Mouse (Mus musculus): ENCODE measurements around the gene Iqsec3. TPM values are rescaled to one million over a fixed set of nuclear protein-coding genes. Genes with fewer than 3 reads are reported as not detected.

Gene Iqsec3
- total RNA-seq, 1 experiment from 2014 or later, result not detected

DNA sequence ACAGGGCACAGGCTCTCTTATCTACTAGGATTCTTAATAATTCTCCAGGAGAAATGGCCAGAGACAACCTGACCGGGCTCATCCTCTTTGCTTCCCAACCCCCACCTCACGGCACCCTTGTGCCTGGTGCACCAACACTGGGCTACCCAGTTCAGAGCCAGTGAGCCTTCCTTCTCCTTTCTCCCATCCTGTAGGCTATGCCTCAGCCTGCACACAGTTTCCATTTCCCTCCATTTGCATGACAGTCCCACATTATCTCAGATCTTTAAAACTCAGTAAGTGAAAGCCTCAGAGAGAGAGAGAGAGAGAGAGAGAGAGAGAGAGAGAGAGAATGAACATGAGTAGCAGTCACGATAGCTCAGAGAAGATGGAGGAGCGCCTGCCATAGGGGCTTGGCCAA lies 95.2 kb downstream of the Iqsec3 start:
- ATAC-seq (ENCODE audit: extremely low read depth, insufficient number of reproducible peaks, low FRiP score, poor library complexity, severe bottlenecking), result no peak

DNA sequence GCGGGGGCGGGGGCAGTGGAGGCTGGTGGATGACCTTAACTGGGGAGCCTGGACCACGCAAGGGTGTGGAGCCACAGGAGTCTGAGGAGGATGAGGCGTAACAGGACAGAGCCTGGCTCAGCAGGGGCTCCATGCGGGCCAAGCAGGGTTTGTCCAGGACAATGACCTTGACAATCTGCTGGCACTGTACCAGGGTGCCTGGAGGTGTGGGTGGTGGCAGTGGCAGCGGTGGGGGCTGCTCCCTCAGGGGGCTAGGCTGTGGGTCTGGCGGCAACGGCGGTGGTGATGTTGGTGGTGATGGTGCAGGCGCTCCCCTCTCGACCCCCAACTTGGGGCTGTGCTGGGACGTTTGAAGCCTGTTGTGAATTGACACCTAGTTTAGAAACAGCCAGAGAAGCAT lies 97.3 kb downstream of the Iqsec3 start:
- no peak for ATAC-seq (ENCODE audit: extremely low read depth, insufficient number of reproducible peaks, low FRiP score, poor library complexity, severe bottlenecking)

DNA sequence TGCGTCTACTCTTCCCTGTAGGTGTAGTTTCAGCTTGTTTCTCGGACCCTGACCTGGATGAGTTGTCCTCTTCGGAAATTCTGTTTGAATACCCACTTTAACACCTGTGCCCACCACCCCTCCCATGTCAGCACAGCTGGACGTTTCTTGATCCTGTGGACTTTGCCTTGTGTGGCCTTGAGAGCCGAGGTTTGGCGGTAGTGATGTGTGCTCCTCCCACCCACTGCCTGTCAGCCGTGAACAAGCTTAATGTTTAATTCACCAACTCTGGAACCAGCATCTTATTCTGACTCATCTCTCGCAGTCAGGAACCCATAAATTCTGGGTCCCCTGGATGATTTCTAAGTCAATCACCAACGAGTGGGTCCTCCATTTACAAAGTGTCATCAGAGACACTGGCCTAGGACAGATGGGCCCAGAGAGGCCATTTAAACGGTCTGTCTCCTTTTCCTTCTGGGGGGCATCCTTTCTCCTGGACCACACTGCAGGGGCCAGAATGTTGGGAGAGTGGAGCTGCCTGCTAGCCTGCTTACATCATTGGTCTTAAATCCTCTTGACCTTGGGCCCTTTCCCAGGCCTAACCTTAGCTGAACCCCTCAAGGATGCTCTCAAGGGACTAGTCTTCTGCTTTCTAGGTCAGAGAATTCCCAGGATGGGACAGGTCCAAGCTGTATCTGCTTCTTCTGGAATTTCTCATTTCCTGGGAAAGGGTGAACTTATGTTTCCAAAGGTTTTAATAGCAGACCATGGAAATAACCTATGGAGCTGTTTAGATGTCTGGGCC lies 102.1 kb downstream of the Iqsec3 start:
- ATAC-seq (ENCODE audit: extremely low read depth, insufficient number of reproducible peaks, low FRiP score, poor library complexity, severe bottlenecking), result no peak

DNA sequence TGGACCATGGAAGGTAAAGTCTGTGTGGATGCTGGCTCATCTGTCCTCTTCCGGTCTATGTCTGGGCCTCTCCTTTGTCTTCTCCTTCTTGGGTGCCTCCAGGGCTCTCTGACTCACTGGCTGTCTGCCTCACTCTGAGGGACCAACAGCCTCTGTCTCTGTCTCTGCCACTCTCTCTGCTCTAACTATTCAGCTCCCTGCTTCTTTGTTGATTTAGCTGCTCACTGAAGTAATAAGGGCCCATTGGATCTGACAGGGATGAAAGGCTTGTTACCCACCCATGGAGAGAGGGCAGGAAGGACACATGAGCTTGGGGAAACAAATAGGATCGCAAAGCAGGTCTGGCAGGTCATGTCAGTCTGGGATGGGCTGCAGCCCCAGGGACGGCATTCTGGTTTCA lies 106.4 kb downstream of the Iqsec3 start:
- no peak for ATAC-seq (ENCODE audit: extremely low read depth, insufficient number of reproducible peaks, low FRiP score, poor library complexity, severe bottlenecking)

DNA sequence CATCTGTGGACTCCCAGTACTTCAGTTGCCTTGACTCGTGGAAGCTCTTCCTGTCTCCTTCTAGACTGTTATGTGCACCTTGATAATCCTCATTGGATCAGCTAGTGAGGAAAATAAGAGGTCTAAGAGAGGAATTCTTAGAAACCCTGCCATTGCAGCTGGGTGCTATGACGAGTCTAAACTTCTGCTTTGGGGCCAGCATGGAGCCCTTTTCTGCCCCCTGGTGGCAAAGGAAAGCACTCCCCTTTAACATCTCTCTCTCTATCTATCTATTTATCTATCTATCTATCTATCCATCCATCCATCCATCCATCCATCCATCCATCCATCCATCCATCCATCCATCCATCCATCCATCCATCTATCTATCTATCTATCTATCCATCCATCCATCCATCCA lies 106.9 kb downstream of the Iqsec3 start:
- ATAC-seq (ENCODE audit: extremely low read depth, insufficient number of reproducible peaks, low FRiP score, poor library complexity, severe bottlenecking), result peak; percentile 64

DNA sequence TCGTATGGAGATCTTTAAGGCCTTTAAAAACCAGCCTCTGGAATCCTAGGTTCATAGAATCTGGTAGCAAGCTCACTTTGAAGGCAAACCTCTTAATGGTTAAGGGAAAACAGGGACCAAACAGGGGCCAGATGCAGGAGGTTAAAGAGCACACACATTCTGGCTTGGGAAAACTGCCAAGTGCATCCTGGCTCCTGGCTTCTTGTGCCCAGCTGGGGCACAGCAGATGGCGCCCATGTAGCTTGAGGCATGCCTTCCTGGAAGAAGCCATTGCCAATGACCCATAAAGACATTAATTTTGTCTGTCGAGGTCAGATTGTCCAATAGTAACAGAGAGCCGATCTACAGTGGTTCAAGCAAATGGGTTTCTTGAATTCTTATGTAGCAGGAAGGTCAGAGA lies 109.5 kb downstream of the Iqsec3 start:
- ATAC-seq (ENCODE audit: extremely low read depth, insufficient number of reproducible peaks, low FRiP score, poor library complexity, severe bottlenecking), result no peak

DNA sequence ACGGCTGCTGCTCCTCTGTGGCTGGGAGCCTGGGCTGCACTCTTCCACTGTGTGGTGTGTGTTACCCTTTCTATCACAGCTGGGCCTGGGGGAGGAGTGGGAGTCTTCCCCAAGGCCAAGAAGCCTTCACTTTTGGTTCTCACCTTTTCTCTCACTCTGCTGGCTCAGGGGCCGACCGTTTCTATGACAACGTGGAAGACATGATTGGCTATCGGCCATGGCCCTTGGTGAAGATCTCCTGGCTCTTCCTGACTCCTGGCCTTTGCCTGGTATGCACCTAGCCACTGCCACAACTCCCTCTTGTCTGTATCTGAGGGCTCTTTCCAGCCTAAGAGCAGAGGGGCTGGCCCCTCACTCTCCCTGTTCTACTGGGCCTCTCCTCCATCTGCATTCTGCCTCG lies 110.4 kb downstream of the Iqsec3 start:
- ATAC-seq (ENCODE audit: extremely low read depth, insufficient number of reproducible peaks, low FRiP score, poor library complexity, severe bottlenecking), result no peak

DNA sequence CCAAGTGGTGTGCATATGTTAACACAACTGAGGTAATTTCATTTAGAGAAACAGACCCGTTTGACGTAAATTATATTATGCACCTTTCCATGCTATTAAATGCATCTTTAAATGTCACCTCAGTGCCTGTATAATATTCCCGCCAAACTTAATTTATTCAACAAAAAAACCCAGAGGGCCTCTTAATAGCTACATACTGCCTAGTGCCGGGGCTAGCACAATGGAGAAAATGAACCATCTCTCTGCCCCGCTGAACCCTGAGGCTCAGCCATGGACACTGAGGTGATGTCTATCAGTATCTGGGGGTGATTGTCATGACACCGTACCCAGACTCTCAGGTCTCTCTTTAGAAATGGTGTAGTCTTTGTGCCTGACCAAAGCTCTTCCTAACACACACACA lies 116.2 kb downstream of the Iqsec3 start:
- ATAC-seq (ENCODE audit: extremely low read depth, insufficient number of reproducible peaks, low FRiP score, poor library complexity, severe bottlenecking), result no peak

DNA sequence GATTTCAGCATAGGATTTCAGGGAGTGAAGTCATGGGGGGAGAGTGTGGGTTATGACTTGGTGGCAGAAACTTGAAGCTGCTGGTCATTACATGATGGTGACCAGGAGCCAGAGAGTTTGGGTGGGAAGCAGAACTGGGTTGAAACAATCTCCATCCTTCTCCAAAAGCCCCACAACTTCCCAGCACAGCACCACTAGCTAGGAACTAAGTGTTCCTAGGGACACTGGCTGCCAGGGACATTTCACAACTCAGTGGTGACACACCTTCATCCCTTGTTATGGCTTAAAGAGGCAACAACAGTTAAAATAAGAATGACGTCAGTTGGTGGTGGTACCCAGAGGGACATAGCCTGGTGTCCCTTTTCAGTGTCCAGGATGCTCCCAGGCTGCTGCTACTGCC lies 117.4 kb downstream of the Iqsec3 start:
- ATAC-seq (ENCODE audit: extremely low read depth, insufficient number of reproducible peaks, low FRiP score, poor library complexity, severe bottlenecking), result no peak

DNA sequence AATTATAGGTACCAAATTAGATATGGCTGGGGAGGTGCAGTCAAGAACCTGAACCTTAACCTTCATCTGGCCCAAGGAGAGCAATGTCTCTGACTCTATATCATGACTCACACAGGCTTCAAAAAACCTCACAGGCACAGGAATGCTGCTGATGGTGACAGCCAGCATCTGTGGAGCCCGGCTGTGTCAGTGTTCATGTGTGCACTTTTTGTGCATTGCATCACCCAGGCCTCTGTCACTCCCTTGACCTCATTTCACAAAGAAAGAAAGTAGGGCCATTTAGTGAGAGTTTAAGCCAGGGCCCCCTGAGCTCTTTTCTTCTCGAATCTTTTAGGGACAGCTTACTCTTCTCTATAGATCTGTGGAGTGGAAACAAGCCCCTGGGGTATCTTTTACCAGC lies 121.2 kb downstream of the Iqsec3 start:
- no peak for ATAC-seq (ENCODE audit: extremely low read depth, insufficient number of reproducible peaks, low FRiP score, poor library complexity, severe bottlenecking)

DNA sequence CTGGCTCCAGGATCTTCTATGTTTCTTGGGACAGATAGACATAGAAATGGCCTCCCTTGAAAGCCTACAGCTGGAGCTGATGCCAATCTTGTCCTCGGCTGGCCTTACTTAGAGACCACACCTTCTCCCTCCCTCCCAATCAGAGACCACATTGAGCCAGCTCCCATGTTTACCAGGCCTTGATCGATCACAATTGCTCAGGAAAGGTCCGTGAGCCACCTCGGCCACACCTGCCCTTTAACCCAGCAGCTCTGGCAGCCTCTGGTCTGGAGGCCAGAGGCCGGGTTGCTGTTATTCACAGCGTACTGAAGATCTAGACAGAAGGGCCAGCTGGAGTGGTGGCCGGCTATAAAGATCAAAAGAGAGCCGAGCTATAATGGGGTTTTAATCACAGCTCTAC lies 127.0 kb downstream of the Iqsec3 start:
- no peak for ATAC-seq (ENCODE audit: extremely low read depth, insufficient number of reproducible peaks, low FRiP score, poor library complexity, severe bottlenecking)

DNA sequence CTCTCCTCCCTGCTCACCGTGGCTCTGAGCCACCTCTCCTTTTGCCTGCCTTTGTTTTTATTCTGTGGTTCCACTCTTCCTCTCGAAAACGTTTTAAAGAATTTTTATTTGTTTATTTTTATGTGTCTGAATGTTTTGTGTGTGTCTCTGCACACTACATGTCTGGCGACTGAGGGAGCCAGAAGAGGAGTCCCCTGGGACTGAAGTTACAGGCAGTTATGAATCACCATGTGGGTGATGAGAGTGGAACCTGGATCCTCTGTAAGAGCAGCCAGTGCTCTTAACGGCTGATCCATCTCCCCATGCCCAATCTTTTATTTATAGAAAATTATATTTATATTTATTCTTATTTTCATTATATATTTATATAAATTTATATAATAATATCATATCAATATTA lies 129.1 kb downstream of the Iqsec3 start:
- ATAC-seq (ENCODE audit: extremely low read depth, insufficient number of reproducible peaks, low FRiP score, poor library complexity, severe bottlenecking), result no peak

DNA sequence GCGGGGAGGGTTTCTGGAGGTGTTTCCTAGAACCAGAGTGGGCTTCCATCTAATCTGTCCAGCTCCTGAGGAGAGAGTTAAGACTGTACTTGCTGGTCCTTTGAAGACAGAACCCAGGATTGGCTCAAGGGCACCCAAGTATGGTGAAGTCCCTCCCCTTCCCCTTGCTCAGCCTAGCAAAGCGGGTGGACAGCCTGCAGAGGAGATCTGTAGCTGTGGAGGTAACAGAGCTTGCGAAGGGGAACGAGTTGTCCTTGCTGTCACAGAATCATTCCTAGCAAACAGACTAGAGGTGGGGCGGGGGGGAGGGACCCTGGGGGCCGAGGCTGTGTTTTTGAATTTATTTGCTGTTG lies 129.7 kb downstream of the Iqsec3 start:
- no peak for ATAC-seq (ENCODE audit: extremely low read depth, insufficient number of reproducible peaks, low FRiP score, poor library complexity, severe bottlenecking)

DNA sequence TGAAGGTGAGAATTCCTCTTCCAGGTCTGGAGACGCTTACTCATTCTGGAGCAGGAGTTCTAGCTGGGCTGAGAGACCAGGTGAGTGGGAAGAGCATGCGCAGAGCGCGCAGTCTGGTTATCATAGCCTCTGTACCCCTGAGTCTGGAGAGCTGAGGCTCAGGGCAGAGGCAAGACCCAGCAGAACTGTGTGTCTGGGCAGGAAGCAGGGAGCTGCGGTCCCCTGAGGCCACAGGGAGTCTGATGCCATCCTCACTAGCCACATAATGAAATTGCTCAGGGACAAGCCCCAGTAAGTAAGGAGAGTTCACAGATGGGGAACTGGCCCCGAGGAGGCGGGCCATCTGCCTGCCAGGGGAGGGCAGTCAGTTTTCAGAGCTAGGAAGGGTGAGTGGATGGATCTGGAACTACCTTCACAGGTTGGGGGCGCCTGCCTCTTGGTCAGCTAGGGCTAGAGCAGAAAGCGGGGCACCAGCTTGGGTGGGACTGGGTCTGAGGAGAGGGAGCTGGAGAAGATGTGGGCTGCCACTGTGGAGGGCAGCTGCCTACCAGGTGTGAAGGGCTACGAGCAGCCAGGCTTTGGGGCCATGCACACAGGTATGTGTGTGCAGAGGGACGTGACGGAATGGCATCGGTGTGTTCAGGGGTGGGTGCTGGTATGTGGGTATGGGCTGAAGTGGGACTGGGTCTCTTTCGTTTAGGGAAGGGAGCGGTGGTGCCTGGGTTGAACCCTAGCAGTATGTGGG lies 130.3 kb downstream of the Iqsec3 start, which contains the start of gene Slc6a12:
Gene Slc6a12 (plus strand): TSS at position 51 of the 745 bp plus-strand sequence.
- ATAC-seq (ENCODE audit: extremely low read depth, insufficient number of reproducible peaks, low FRiP score, poor library complexity, severe bottlenecking), result peak; percentile 33; the same call in 1 of the 2 replicates

DNA sequence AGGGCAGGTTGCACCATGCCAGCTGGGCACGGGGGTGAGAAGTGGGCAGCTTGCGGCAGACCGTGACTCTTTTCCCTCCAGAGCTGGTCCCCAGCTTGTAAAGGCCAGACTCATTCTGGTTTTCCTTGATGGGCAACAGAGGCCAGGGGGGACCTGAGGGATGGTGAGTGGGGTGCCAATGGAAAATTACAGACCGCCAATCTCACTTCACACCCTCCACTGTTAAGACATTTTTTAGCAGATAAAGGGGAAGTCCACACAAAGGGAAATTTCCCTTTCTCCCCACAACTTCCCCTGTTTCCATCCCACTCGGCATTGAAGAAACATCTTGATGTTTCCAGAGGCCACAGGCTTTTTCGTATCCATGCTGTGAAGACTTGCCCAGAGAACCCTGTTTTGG lies 131.8 kb downstream of the Iqsec3 start:
- peak; percentile 34; the same call in 1 of the 2 replicates for ATAC-seq (ENCODE audit: extremely low read depth, insufficient number of reproducible peaks, low FRiP score, poor library complexity, severe bottlenecking)

DNA sequence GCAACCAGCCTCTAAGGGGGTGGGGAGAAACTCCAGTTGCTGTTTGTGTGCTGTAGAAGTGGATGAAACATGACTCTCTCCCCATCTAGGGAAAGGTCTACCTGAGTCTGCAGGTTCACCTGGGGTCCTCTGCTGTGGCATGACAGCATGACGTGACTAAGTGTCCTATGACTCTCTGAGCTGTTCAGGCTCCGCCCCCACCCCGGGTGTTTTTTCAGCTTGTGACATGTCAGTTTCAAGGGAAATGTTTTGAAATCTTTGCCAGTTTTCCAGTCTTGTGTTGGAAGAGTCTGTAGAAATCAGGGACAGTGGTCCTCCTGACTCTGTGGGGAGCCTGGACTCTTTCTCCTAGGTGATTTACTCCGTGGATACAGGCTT lies 135.0 kb downstream of the Iqsec3 start:
- ATAC-seq (ENCODE audit: extremely low read depth, insufficient number of reproducible peaks, low FRiP score, poor library complexity, severe bottlenecking), result no peak

DNA sequence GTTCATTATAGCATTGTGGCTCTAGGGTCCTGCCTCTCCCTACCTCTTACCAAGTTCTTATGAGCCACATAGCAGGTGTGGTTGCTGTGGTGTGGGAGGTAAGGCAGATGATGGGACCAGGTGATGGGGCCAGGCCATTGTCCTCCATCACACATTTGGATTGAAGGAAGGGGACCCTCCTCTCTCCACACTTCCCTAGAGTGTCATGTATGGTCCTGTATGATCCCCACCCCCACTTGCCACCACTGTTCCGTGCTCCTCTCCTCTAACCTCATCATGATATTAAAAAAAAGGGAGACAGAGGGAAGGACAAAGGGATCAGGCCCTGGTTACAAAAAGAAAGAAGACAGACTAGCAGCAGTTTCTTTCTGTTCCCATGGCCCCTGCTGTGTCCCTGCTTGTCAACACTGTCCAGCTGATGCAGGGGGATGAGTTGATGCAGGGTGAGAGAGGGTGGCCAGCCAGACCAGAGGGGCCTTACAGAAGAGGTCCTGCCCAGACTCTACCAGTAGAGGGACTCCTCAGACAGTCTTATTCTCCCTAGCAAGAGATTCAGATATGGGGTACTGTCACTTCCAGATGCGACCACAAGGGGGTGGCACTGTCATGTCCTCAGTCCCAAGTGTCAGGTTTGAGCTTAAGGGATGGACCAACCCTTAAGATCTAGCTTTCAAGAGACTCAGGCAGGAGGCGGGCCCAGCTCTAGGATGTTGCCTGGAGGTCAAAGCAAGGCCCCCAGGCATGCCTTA lies 135.5 kb downstream of the Iqsec3 start:
- ATAC-seq (ENCODE audit: extremely low read depth, insufficient number of reproducible peaks, low FRiP score, poor library complexity, severe bottlenecking), result peak; percentile 80

DNA sequence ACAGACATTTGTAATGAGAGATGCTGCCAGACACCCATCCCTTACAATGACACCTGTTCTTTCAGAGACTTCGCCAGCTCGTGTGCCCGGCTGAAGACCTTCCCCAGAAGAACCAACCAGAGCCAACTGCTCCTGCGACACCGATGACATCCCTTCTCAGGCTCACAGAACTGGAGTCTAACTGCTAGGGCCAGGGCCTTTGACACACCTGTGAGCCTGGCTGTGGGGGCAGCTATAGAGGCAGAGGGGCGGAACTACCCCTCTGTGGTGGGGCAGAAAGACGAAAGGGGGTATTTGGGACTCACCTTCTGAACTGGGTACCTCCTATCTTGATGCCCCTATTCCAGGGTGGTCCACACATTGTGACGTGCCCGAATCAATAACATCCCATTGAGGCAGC lies 136.2 kb downstream of the Iqsec3 start:
- ATAC-seq (ENCODE audit: extremely low read depth, insufficient number of reproducible peaks, low FRiP score, poor library complexity, severe bottlenecking), result no peak

DNA sequence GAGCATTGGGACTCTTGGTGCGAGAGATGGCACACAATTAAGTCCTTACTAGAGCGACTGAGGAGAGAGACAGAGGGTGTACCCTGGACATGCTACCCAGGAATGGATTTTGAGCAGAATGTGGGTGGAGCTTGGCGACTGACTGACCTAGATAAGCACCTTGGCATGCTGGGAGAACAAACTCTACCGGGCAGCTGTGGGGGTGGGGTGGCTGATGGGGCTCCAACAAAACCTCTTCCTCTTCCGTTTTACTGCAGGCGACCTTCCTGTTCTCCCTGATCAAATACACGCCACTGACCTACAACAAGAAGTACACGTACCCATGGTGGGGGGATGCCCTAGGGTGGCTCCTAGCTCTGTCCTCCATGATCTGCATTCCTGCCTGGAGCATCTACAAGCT lies 136.9 kb downstream of the Iqsec3 start:
- peak; percentile 28 for ATAC-seq (ENCODE audit: extremely low read depth, insufficient number of reproducible peaks, low FRiP score, poor library complexity, severe bottlenecking)

DNA sequence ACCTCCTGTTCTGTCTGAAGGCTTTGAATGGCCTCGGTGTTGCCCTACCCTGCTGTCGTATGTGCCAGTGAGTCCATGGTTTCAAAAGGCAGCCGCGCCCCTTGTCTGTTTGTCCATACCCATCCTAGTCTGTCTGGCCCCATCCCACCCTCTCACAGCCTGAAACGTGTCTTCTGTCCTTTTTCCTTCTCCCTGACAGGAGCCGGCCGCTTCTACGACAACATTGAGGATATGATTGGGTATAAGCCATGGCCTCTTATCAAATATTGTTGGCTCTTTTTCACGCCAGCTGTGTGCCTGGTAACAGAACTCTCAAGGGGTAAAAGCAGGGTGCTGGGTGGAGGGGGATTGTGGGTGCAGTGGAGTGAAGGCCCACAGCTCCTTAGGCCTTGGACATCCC lies 137.6 kb downstream of the Iqsec3 start:
- no peak for ATAC-seq (ENCODE audit: extremely low read depth, insufficient number of reproducible peaks, low FRiP score, poor library complexity, severe bottlenecking)
